Mouse (Mus musculus) small intestine, adult 2 months (tissue): ENCODE data around the gene Gm20388.
"Not testable (repeated sequence)": the region's sequence is repeated elsewhere in the genome, so short reads cannot be mapped to it uniquely, and the experiment has no call there.

Experiments used
- CTCF ChIP-seq: fragments of 200-500 bp; IDR thresholded peaks from 2 replicates; pipeline ENCODE4 v1.5.1; 2012; ENCODE audit warnings: low read depth, mild to moderate bottlenecking, control low read depth, inconsistent platforms, low read length, moderate library complexity, mixed read lengths; ENCODE audit not compliant: insufficient replicate concordance, insufficient read length; ENCODE audit errors: extremely low read depth
- POLR2A ChIP-seq: fragments of 200-500 bp; IDR thresholded peaks from 2 replicates; pipeline ENCODE4 v1.6.1; 2012; ENCODE audit warnings: low read depth, mild to moderate bottlenecking, control low read depth, inconsistent platforms, low read length, moderate library complexity

DNA sequence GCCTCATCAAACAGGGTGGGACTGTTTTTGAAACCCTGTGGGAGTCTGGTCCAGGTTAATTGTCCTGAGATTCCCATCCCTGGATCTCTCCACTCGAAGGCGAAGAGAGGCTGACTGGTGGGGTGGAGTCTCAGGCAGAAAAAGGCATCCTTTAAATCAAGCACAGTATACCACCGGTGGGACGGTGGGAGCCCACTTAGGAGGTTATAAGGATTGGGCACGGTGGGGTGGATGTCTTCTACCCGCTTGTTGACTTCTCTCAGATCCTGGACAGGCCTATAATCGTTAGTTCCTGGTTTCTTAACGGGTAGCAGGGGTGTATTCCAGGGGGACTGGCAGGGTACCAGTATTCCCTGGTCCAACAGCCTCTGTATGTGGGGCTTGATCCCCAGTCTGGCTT, 3520.3 kb downstream of the Gm20388 start:
- not testable (repeated sequence) for TF ChIP-seq CTCF, POLR2A
